Mouse (Mus musculus) neural tube, embryonic 13.5 days (tissue): ENCODE results near the gene Bola2. TPM values are rescaled to one million over a fixed set of nuclear protein-coding genes. Genes with fewer than 3 reads are reported as not detected.

Experiments
- ATAC-seq: fragments of 200-750 bp; cut with Nextera tagmentation; 2 replicates; pipeline ENCODE4 v1.8.0; 2017; ENCODE audit warnings: low read depth, mild to moderate bottlenecking, moderate TSS enrichment, moderate library complexity
- H3K27ac ChIP-seq: fragments of 300-500 bp; sonication (generic); replicated peaks from 2 replicates; pipeline ENCODE4 v1.5.1; 2015; ENCODE audit warnings: moderate library complexity, mild to moderate bottlenecking, inconsistent platforms
- H3K27me3 ChIP-seq: fragments of 300-500 bp; sonication (generic); 2 replicates; pipeline ENCODE4 v1.6.1; 2015; ENCODE audit warnings: mild to moderate bottlenecking, inconsistent platforms
- H3K36me3 ChIP-seq: fragments of 300-500 bp; sonication (generic); 2 replicates; pipeline ENCODE4 v1.6.1; 2015; ENCODE audit warnings: mild to moderate bottlenecking, inconsistent platforms
- H3K4me1 ChIP-seq: fragments of 300-500 bp; sonication (generic); replicated peaks from 2 replicates; pipeline ENCODE4 v1.6.1; 2015; ENCODE audit warnings: inconsistent platforms
- H3K4me2 ChIP-seq: fragments of 300-500 bp; sonication (generic); 2 replicates; pipeline ENCODE4 v1.6.1; 2015; ENCODE audit warnings: inconsistent platforms, mild to moderate bottlenecking, moderate library complexity
- H3K4me3 ChIP-seq: fragments of 300-500 bp; sonication (generic); 2 replicates; pipeline ENCODE4 v1.5.1; 2015; ENCODE audit warnings: mild to moderate bottlenecking, inconsistent platforms
- H3K9ac ChIP-seq: fragments of 300-500 bp; sonication (generic); 2 replicates; pipeline ENCODE4 v1.6.1; 2015; ENCODE audit warnings: moderate library complexity, mild to moderate bottlenecking, inconsistent platforms
- H3K9me3 ChIP-seq: fragments of 300-500 bp; sonication (generic); 2 replicates; pipeline ENCODE4 v1.6.1; 2016; ENCODE audit warnings: inconsistent platforms
- WGBS: fragments of 180-500 bp; shearing (Covaris S2); methylation state at CpG from one replicate; pipeline ENCODE4 v1.1.7; 2015; 5-methylcytosine and 5-hydroxymethylcytosine counted together
- polyA plus RNA-seq: library from polyadenylated mRNA; unstranded; fragments of >200 nt; fragmentation: Nextera tagmentation; extraction: Ambion mirVana; gene quantifications from 2 replicates; pipeline ENCODE4 v1.2.1, GENCODE M21; 2015

Gene Bola2
- polyA plus RNA-seq, 1 experiment from 2014 or later = 143 TPM

- Histone ChIP-seq H3K4me2 (peak overlapping the region; percentile 80), H3K9me3 (no peaks in the 10 kb centered on the region), H3K4me1 (peaks cover 59% of the 10 kb centered on the region), H3K27me3 (peaks cover 10% of the 10 kb centered on the region; the same call in 1 of the 2 replicates), H3K27ac (no peak overlapping the region), H3K4me3 (peak overlapping the region; percentile 16), H3K36me3 (peaks cover 20% of the 10 kb centered on the region), H3K9ac (peak overlapping the region; percentile 82)
- WGBS = 61% methylated on average over 24 of the region's 24 CpGs
- ATAC-seq = no peak
These were observed 6.6 kb downstream of the Bola2 start for GRCm38 (mm10) chr7:126701559-126702357.

- peaks cover 53% of the 10 kb centered on the region for H3K4me1 ChIP-seq
- H3K27me3 ChIP-seq = peaks cover 10% of the 10 kb centered on the region; the same call in 1 of the 2 replicates
- no peaks in the 10 kb centered on the region for H3K9me3 ChIP-seq
- peaks cover 20% of the 10 kb centered on the region for H3K36me3 ChIP-seq
- peak overlapping the region; percentile 82; the same call in 1 of the 2 replicates for H3K9ac ChIP-seq
- peak overlapping the region; percentile 59 for H3K4me3 ChIP-seq
- no peak overlapping the region for H3K27ac ChIP-seq
- 80% methylated on average over 6 of the region's 6 CpGs for WGBS
- no peak for ATAC-seq
- H3K4me2 ChIP-seq = peak overlapping the region; percentile 80
These were observed 7.2 kb downstream of the Bola2 start for GRCm38 (mm10) chr7:126702358-126702757.

- WGBS = 79% methylated on average over 12 of the region's 12 CpGs
- peaks cover 10% of the 10 kb centered on the region; the same call in 1 of the 2 replicates for H3K27me3 ChIP-seq
- H3K9me3 ChIP-seq = no peaks in the 10 kb centered on the region
- H3K9ac ChIP-seq = peak overlapping the region; percentile 82
- peaks cover 20% of the 10 kb centered on the region for H3K36me3 ChIP-seq
- no peak for ATAC-seq
- peak overlapping the region; percentile 59 for H3K4me3 ChIP-seq
- peak overlapping the region; percentile 80 for H3K4me2 ChIP-seq
- peak overlapping the region; percentile 83 for H3K27ac ChIP-seq
- peaks cover 47% of the 10 kb centered on the region for H3K4me1 ChIP-seq
These were observed 7.9 kb downstream of the Bola2 start for GRCm38 (mm10) chr7:126702861-126703756.

GRCm38 (mm10) chr7:126703757-126704077, 8.5 kb downstream of the Bola2 start:
- Histone ChIP-seq H3K4me3 (peak overlapping the region; percentile 59), H3K27me3 (peaks cover 10% of the 10 kb centered on the region; the same call in 1 of the 2 replicates), H3K36me3 (peaks cover 20% of the 10 kb centered on the region), H3K4me2 (peak overlapping the region; percentile 80), H3K4me1 (peaks cover 47% of the 10 kb centered on the region), H3K9me3 (no peaks in the 10 kb centered on the region), H3K27ac (peak overlapping the region; percentile 83), H3K9ac (peak overlapping the region; percentile 82)
- peak; percentile 21; the same call in 1 of the 2 replicates for ATAC-seq
- 12% methylated on average over 7 of the region's 7 CpGs for WGBS

- Histone ChIP-seq H3K36me3 (peaks cover 14% of the 10 kb centered on the region), H3K27me3 (peaks cover 10% of the 10 kb centered on the region; the same call in 1 of the 2 replicates), H3K9me3 (peaks cover 3% of the 10 kb centered on the region; the same call in 1 of the 2 replicates), H3K27ac (peak overlapping the region; percentile 83), H3K9ac (peak overlapping the region; percentile 82), H3K4me3 (peak overlapping the region; percentile 59), H3K4me2 (peak overlapping the region; percentile 80), H3K4me1 (peaks cover 47% of the 10 kb centered on the region)
- 2% methylated on average over 39 of the region's 39 CpGs for WGBS
- ATAC-seq = peak; percentile 84
These were observed 9.2 kb downstream of the Bola2 start for GRCm38 (mm10) chr7:126704121-126704980.

- peaks cover 3% of the 10 kb centered on the region; the same call in 1 of the 2 replicates for H3K9me3 ChIP-seq
- H3K4me1 ChIP-seq = peaks cover 27% of the 10 kb centered on the region
- H3K4me3 ChIP-seq = no peak within 1 kb of the TSS
- WGBS = 89% methylated on average over 19 of the region's 19 CpGs
- no peak for ATAC-seq
- H3K36me3 ChIP-seq = no peaks in the 10 kb centered on the region
- peaks cover 10% of the 10 kb centered on the region; the same call in 1 of the 2 replicates for H3K27me3 ChIP-seq
- no peak within 1 kb of the TSS for H3K27ac ChIP-seq
- H3K9ac ChIP-seq = no peak within 1 kb of the TSS
- H3K4me2 ChIP-seq = no peak within 1 kb of the TSS
These were observed 12.4 kb downstream of the Bola2 start, which contains the start of gene Coro1a for GRCm38 (mm10) chr7:126707442-126708174. Gene Coro1a, minus strand, starts transcription at chr7:126707787.

- Histone ChIP-seq H3K36me3 (no peaks in the 10 kb centered on the region), H3K4me3 (no peak overlapping the region), H3K9me3 (peaks cover 3% of the 10 kb centered on the region; the same call in 1 of the 2 replicates), H3K4me2 (no peak overlapping the region), H3K4me1 (peaks cover 20% of the 10 kb centered on the region), H3K27ac (no peak overlapping the region), H3K27me3 (peaks cover 10% of the 10 kb centered on the region; the same call in 1 of the 2 replicates), H3K9ac (no peak overlapping the region)
- 88% methylated on average over 10 of the region's 10 CpGs for WGBS
- no peak for ATAC-seq
These were observed 13.2 kb downstream of the Bola2 start for GRCm38 (mm10) chr7:126708175-126708952.

- Histone ChIP-seq H3K36me3 (no peaks in the 10 kb centered on the region), H3K4me1 (peaks cover 2% of the 10 kb centered on the region; the same call in 1 of the 2 replicates), H3K4me2 (no peak overlapping the region), H3K4me3 (no peak overlapping the region), H3K9ac (no peak overlapping the region), H3K9me3 (peaks cover 3% of the 10 kb centered on the region; the same call in 1 of the 2 replicates), H3K27me3 (peaks cover 10% of the 10 kb centered on the region; the same call in 1 of the 2 replicates), H3K27ac (no peak overlapping the region)
- WGBS = 83% methylated on average over 4 of the region's 4 CpGs
- no peak for ATAC-seq
These were observed 15.1 kb downstream of the Bola2 start for GRCm38 (mm10) chr7:126710266-126710665.

DNA sequence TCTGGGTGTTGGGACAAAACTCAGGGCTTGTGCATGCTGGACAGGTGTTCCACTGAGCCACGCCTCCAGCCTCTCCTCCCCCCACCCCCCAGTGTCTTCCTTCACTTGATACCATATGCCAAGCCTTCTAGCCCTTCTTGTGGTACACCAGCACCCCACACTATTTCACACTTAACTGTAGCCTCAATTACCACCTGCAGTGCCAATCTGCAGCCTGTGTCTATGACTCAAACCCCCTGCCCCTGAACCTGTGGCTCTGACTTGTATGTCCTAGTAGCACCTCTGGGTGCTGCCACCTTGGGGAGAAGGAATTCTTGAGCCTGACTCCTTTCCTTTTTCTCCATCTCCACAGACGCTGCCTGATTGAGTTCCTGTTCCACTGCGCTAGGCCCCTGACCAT, 16.7 kb downstream of the Bola2 start:
- Histone ChIP-seq H3K27ac (no peak overlapping the region), H3K9me3 (peaks cover 3% of the 10 kb centered on the region; the same call in 1 of the 2 replicates), H3K27me3 (no peaks in the 10 kb centered on the region; the same call in 1 of the 2 replicates), H3K36me3 (no peaks in the 10 kb centered on the region), H3K4me3 (no peak overlapping the region), H3K4me2 (no peak overlapping the region), H3K9ac (no peak overlapping the region), H3K4me1 (no peaks in the 10 kb centered on the region)
- 83% methylated on average over 3 of the region's 3 CpGs for WGBS
- no peak for ATAC-seq

DNA sequence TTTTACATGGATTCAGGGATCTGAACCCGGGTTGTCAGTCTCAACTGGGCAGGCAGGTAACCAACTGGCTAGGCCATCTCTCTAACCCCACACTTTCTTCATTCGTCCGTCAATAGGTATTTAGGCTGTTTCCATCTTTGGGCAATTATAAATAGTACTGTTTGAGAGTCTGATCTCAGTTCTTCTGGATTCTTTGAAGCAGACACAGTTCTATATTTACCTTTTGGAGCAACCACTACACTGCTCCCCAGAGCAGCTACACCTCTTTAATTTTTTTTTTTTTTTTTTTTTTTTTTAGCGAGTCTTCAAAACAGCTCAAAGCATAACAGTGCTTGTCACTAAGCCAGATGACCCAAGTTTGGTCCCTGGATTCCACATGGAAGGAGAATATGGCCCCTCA, 20.5 kb downstream of the Bola2 start:
- WGBS = 80% methylated on average over 4 of the region's 4 CpGs
- Histone ChIP-seq H3K9me3 (no peaks in the 10 kb centered on the region), H3K4me2 (no peak overlapping the region), H3K27me3 (no peaks in the 10 kb centered on the region), H3K36me3 (no peaks in the 10 kb centered on the region), H3K4me3 (no peak overlapping the region), H3K27ac (no peak overlapping the region), H3K9ac (no peak overlapping the region), H3K4me1 (no peaks in the 10 kb centered on the region)
- ATAC-seq = no peak
